Mouse (Mus musculus) kidney, adult 2 months (tissue): ENCODE data around the gene Csrp1.

Experiments used
- CTCF ChIP-seq: fragments of 200-500 bp; conservative IDR thresholded peaks from 2 replicates; pipeline ENCODE4 v1.5.1; 2011; ENCODE audit warnings: low read depth, mild to moderate bottlenecking, control low read depth, low read length, moderate library complexity, mixed read lengths; ENCODE audit not compliant: insufficient read depth, insufficient read length
- POLR2A ChIP-seq: fragments of 200-500 bp; IDR thresholded peaks from one replicate; pipeline ENCODE4 v1.6.1; 2011; ENCODE audit warnings: low read depth, low read length, control low read depth

- 0 out of 2 replicates have a peak, but pooled peaks have one; percentile 23 for TF ChIP-seq CTCF
- TF ChIP-seq POLR2A, result no peak
Observed at GRCm38 (mm10) chr1:135675449-135676129, 44.3 kb upstream of the Csrp1 start.
